Mouse (Mus musculus) cerebellum, adult 2 months (tissue): Measurements from ENCODE around the gene Rab4b.

Source experiments
- CTCF ChIP-seq: fragments of 200-500 bp; IDR thresholded peaks from 2 replicates; pipeline ENCODE4 v1.5.1; 2011; ENCODE audit warnings: low read depth, mild to moderate bottlenecking, control low read depth, low read length, moderate library complexity, borderline replicate concordance; ENCODE audit not compliant: insufficient read depth
- POLR2A ChIP-seq: fragments of 200-500 bp; IDR thresholded peaks from 2 replicates; pipeline ENCODE4 v1.6.1; 2011; ENCODE audit warnings: low read length, control low read depth, borderline replicate concordance; ENCODE audit not compliant: insufficient read depth

DNA sequence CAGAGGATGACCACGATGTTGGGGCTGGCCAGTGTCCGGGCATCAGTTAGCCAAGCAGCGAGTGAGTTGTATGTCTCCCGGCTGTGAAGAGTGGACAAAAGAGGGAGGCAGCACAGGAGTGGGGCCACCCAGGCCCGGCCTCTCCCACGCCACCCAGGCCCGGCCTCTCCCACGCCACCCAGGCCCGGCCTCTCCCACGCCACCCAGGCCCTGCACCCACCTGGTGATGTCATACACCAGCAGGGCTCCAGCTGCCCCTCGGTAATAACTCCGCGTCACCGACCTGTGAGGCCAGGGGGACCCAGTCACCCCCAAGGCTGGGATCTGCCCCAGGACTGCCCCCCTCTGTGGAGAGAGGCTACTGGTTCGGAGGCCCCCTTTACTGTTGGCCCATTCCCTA, 4.2 kb downstream of the Rab4b start:
- TF ChIP-seq POLR2A: no peak
- no peak for TF ChIP-seq CTCF
